Mouse (Mus musculus): ENCODE data around the gene Olfr659.
A peak's percentile ranks its signal among the peaks of the same experiment; 100 is the strongest.

Gene Olfr659

GRCm38 (mm10) chr7:104666453-104666852 is at the start of gene Olfr659:
Gene Olfr659 (plus strand): TSS chr7:104666753.
- DNase-seq (ENCODE audit: inconsistent ontology term), result no peak

GRCm38 (mm10) chr7:104624494-104624893 is 42.1 kb upstream of the Olfr659 start, which contains the start of gene Olfr657:
Gene Olfr657 (plus strand): TSS chr7:104624794.
- no peak for DNase-seq (ENCODE audit: inconsistent ontology term)

GRCm38 (mm10) chr7:104646841-104647482 is 19.6 kb upstream of the Olfr659 start, which contains the start of gene Olfr658:
Gene Olfr658 (minus strand): TSS chr7:104647305.
- DNase-seq (ENCODE audit: inconsistent ontology term), result peak; percentile 22

GRCm38 (mm10) chr7:104686201-104686600 is 19.6 kb downstream of the Olfr659 start, which contains the start of gene Olfr661:
Gene Olfr661 (plus strand): TSS chr7:104686501.
- no peak for DNase-seq (ENCODE audit: inconsistent ontology term)

Data from Muller cell, postnatal 12 days (primary cell).